Mouse (Mus musculus) MEL (cell line): Measurements from ENCODE around the gene Fam173a. TPM values are rescaled to one million over a fixed set of nuclear protein-coding genes. Genes with fewer than 3 reads are reported as not detected.

Experiments
- DNase-seq: peaks from one replicate; pipeline ENCODE4 v3.0.0; 2011; ENCODE audit warnings: low read depth, low spot score
- H3K27ac ChIP-seq: 2 replicates; pipeline ENCODE4 v1.5.1; 2012; ENCODE audit warnings: low read depth, mild to moderate bottlenecking, control low read depth, low read length, moderate library complexity; ENCODE audit not compliant: control insufficient read depth
- H3K27me3 ChIP-seq, 2 experiments: fragments of 150-350 bp in 1 of 2; sonication (generic) in 1 of 2; 2 replicates each; pipeline ENCODE4 v1.6.1; 2012; ENCODE audit warnings: low read length in 2 of 2, mild to moderate bottlenecking in 2 of 2, improper control_type of control experiment in 1 of 2, moderate library complexity in 1 of 2; ENCODE audit not compliant: insufficient read depth in 2 of 2, control insufficient read depth in 1 of 2
- H3K36me3 ChIP-seq, 2 experiments: 2 replicates each; pipeline ENCODE4 v1.6.1; 2012 to 2014; ENCODE audit warnings: low read length in 2 of 2, improper control_type of control experiment in 1 of 2, inconsistent platforms in 1 of 2, mild to moderate bottlenecking in 1 of 2; ENCODE audit not compliant: insufficient read depth in 2 of 2, control insufficient read depth in 1 of 2
- H3K4me1 ChIP-seq, 2 experiments: fragments of 150-350 bp in 1 of 2; sonication (generic) in 1 of 2; 2 replicates each; pipeline ENCODE4 v1.6.1; 2012; ENCODE audit warnings: low read length in 2 of 2, improper control_type of control experiment in 1 of 2, mild to moderate bottlenecking in 1 of 2; ENCODE audit not compliant: insufficient read depth in 2 of 2, control insufficient read depth in 1 of 2
- H3K4me3 ChIP-seq, 2 experiments: fragments of 150-350 bp in 1 of 2; sonication (generic) in 1 of 2; 2 replicates each; pipeline ENCODE4 v1.5.1; 2012; ENCODE audit warnings: low read depth in 2 of 2, low read length in 2 of 2, mild to moderate bottlenecking in 2 of 2, moderate library complexity in 2 of 2, control low read depth in 1 of 2, improper control_type of control experiment in 1 of 2; ENCODE audit not compliant: control insufficient read depth in 1 of 2, insufficient read depth in 1 of 2
- H3K79me2 ChIP-seq: 2 replicates; pipeline ENCODE4 v1.6.1; 2012; ENCODE audit warnings: mild to moderate bottlenecking, low read length, moderate library complexity; ENCODE audit not compliant: control insufficient read depth, poor library complexity, insufficient read depth
- H3K9ac ChIP-seq: 2 replicates; pipeline ENCODE4 v1.6.1; 2012; ENCODE audit warnings: low read depth, mild to moderate bottlenecking, control low read depth, low read length, moderate library complexity; ENCODE audit not compliant: control insufficient read depth, poor library complexity, severe bottlenecking
- H3K9me3 ChIP-seq: fragments of 150-350 bp; sonication (generic); replicated peaks from 2 replicates; pipeline ENCODE4 v1.6.1; 2012; ENCODE audit warnings: mild to moderate bottlenecking, low read length, improper control_type of control experiment, moderate library complexity; ENCODE audit not compliant: insufficient read depth
- BHLHE40 ChIP-seq: IDR thresholded peaks from 2 replicates; pipeline ENCODE4 v1.6.1; 2012; ENCODE audit warnings: low read depth, mild to moderate bottlenecking, inconsistent platforms, low read length, improper control_type of control experiment, borderline replicate concordance
- CHD1 ChIP-seq: IDR thresholded peaks from 2 replicates; pipeline ENCODE4 v1.6.1; 2012; ENCODE audit warnings: low read depth, mild to moderate bottlenecking, inconsistent platforms, low read length, improper control_type of control experiment
- CTCF ChIP-seq, 3 experiments: IDR thresholded peaks in 2 of 3; conservative IDR thresholded peaks in 1 of 3; 2 replicates each; pipeline ENCODE4 v1.5.1; 2011 to 2012; ENCODE audit warnings: low read length in 3 of 3, low read depth in 2 of 3, mild to moderate bottlenecking in 2 of 3, improper control_type of control experiment in 1 of 3, inconsistent platforms in 1 of 3, mixed read lengths in 1 of 3, moderate library complexity in 1 of 3; ENCODE audit not compliant: control insufficient read depth in 1 of 3, insufficient read depth in 1 of 3, poor library complexity in 1 of 3, severe bottlenecking in 1 of 3
- ELF1 ChIP-seq: IDR thresholded peaks from 2 replicates; pipeline ENCODE4 v1.6.1; 2014; ENCODE audit warnings: low read depth, mild to moderate bottlenecking, inconsistent platforms, low read length, improper control_type of control experiment, moderate library complexity
- EP300 ChIP-seq, 2 experiments: IDR thresholded peaks; 2 replicates each; pipeline ENCODE4 v1.6.1; 2011; ENCODE audit warnings: improper control_type of control experiment in 2 of 2, low read length in 2 of 2, low read depth in 1 of 2, mild to moderate bottlenecking in 1 of 2
- GATA1 ChIP-seq: IDR thresholded peaks from 2 replicates; pipeline ENCODE4 v1.6.1; 2011; ENCODE audit warnings: low read depth, low read length, improper control_type of control experiment
- HCFC1 ChIP-seq: IDR thresholded peaks from 2 replicates; pipeline ENCODE4 v1.6.1; 2012; ENCODE audit warnings: low read depth, mild to moderate bottlenecking, inconsistent platforms, low read length, improper control_type of control experiment, moderate library complexity
- JUND ChIP-seq: IDR thresholded peaks from 2 replicates; pipeline ENCODE4 v1.6.1; 2011; ENCODE audit warnings: low read depth, mild to moderate bottlenecking, improper control_type of control experiment, low read length
- MAX ChIP-seq: IDR thresholded peaks from 2 replicates; pipeline ENCODE4 v1.6.1; 2011; ENCODE audit warnings: low read length, improper control_type of control experiment
- MAZ ChIP-seq: IDR thresholded peaks from 2 replicates; pipeline ENCODE4 v1.6.1; 2012; ENCODE audit warnings: low read depth, mild to moderate bottlenecking, inconsistent platforms, low read length, improper control_type of control experiment
- MEF2A ChIP-seq: IDR thresholded peaks from 2 replicates; pipeline ENCODE4 v1.6.1; 2014; ENCODE audit warnings: low read depth, mild to moderate bottlenecking, inconsistent platforms, low read length, improper control_type of control experiment; ENCODE audit not compliant: poor library complexity, insufficient replicate concordance, severe bottlenecking; ENCODE audit errors: extremely low read depth
- MYB ChIP-seq: IDR thresholded peaks from 2 replicates; pipeline ENCODE4 v1.6.1; 2011; ENCODE audit warnings: mild to moderate bottlenecking, low read depth, low read length, improper control_type of control experiment
- MYC ChIP-seq: IDR thresholded peaks from 2 replicates; pipeline ENCODE4 v1.6.1; 2011; ENCODE audit warnings: low read depth, mild to moderate bottlenecking, low read length, improper control_type of control experiment, moderate library complexity
- NELFE ChIP-seq: IDR thresholded peaks from 2 replicates; pipeline ENCODE4 v1.6.1; 2011; ENCODE audit warnings: low read depth, low read length, improper control_type of control experiment
- NRF1 ChIP-seq: IDR thresholded peaks from 2 replicates; pipeline ENCODE4 v1.6.1; 2014; ENCODE audit warnings: low read depth, mild to moderate bottlenecking, inconsistent platforms, low read length, improper control_type of control experiment, moderate library complexity; ENCODE audit not compliant: poor library complexity, insufficient read depth, severe bottlenecking
- POLR2AphosphoS2 ChIP-seq: IDR thresholded peaks from 2 replicates; pipeline ENCODE4 v1.6.1; 2011; ENCODE audit warnings: low read length, improper control_type of control experiment
- RCOR1 ChIP-seq: IDR thresholded peaks from 2 replicates; pipeline ENCODE4 v1.6.1; 2012; ENCODE audit warnings: low read depth, mild to moderate bottlenecking, inconsistent platforms, low read length, improper control_type of control experiment
- SIN3A ChIP-seq: IDR thresholded peaks from 2 replicates; pipeline ENCODE4 v1.6.1; 2012; ENCODE audit warnings: low read length, improper control_type of control experiment, inconsistent platforms
- TBP ChIP-seq: IDR thresholded peaks from 2 replicates; pipeline ENCODE4 v1.8.0; 2011; ENCODE audit warnings: low read depth, low read length, improper control_type of control experiment
- TCF12 ChIP-seq: IDR thresholded peaks from 2 replicates; pipeline ENCODE4 v1.6.1; 2014; ENCODE audit warnings: low read depth, mild to moderate bottlenecking, inconsistent platforms, low read length, improper control_type of control experiment, moderate library complexity
- UBTF ChIP-seq: IDR thresholded peaks from 2 replicates; pipeline ENCODE4 v1.6.1; 2012; ENCODE audit warnings: low read depth, mild to moderate bottlenecking, inconsistent platforms, low read length, improper control_type of control experiment, moderate library complexity, borderline replicate concordance; ENCODE audit not compliant: insufficient read depth
- USF1 ChIP-seq: IDR thresholded peaks from 2 replicates; pipeline ENCODE4 v1.6.1; 2014; ENCODE audit warnings: low read depth, mild to moderate bottlenecking, inconsistent platforms, low read length, improper control_type of control experiment, moderate library complexity
- USF2 ChIP-seq, 2 experiments: IDR thresholded peaks; 2 replicates each; pipeline ENCODE4 v1.6.1; 2011 to 2012; ENCODE audit warnings: improper control_type of control experiment in 2 of 2, low read length in 2 of 2, borderline replicate concordance in 1 of 2, inconsistent platforms in 1 of 2, low read depth in 1 of 2, mild to moderate bottlenecking in 1 of 2; ENCODE audit not compliant: insufficient read depth in 1 of 2
- ZC3H11A ChIP-seq: IDR thresholded peaks from 2 replicates; pipeline ENCODE4 v1.6.1; 2012; ENCODE audit warnings: low read depth, mild to moderate bottlenecking, inconsistent platforms, low read length, improper control_type of control experiment
- ZKSCAN1 ChIP-seq: IDR thresholded peaks from 2 replicates; pipeline ENCODE4 v1.6.1; 2012; ENCODE audit warnings: low read depth, mild to moderate bottlenecking, inconsistent platforms, low read length, improper control_type of control experiment, moderate library complexity
- ZMIZ1 ChIP-seq: IDR thresholded peaks from 2 replicates; pipeline ENCODE4 v1.6.1; 2012; ENCODE audit warnings: low read depth, mild to moderate bottlenecking, inconsistent platforms, low read length, improper control_type of control experiment, moderate library complexity
- ZNF384 ChIP-seq: IDR thresholded peaks from 2 replicates; pipeline ENCODE4 v1.6.1; 2012; ENCODE audit warnings: low read depth, mild to moderate bottlenecking, inconsistent platforms, low read length, improper control_type of control experiment
- polyA plus RNA-seq, 2 experiments: library from polyadenylated mRNA; stranded (reverse) in 1 of 2; unstranded in 1 of 2; fragments of >175 nt in 1 of 2; fragments of >200 nt in 1 of 2; gene quantifications; 2 replicates each; pipeline versions ENCODE4 v1.2.1 to v1.2.4; 2012; ENCODE audit warnings: low replicate concordance in 2 of 2, low read depth in 1 of 2; ENCODE audit not compliant: insufficient read length in 2 of 2, insufficient read depth in 1 of 2, missing spikeins in 1 of 2
- total RNA-seq: library from RNA; depleted of rRNA; stranded (reverse); fragments of 300-350 nt; gene quantifications from 2 replicates; pipeline ENCODE4 v1.2.3, GENCODE M21; 2012

Fam173a gene
- total and polyA plus RNA-seq, 3 experiments = 36.6 to 39.0 TPM; not detected in 1

- TF ChIP-seq ZMIZ1 = no peak
- no peak for TF ChIP-seq NELFE
- no peak for TF ChIP-seq ELF1
- no peak for TF ChIP-seq ZC3H11A
- TF ChIP-seq POLR2AphosphoS2 = no peak
- TF ChIP-seq HCFC1 = no peak
- no peak for TF ChIP-seq EP300 (IDR thresholded peaks at IDR 0.05; ENCODE audit: low read depth in 1 of 2, low read length in 2 of 2)
- TF ChIP-seq MYB = no peak
- no peak for TF ChIP-seq ZNF384
- no peak for TF ChIP-seq TBP
- no peak for TF ChIP-seq CHD1
- no peak for TF ChIP-seq MAZ
- TF ChIP-seq NRF1 = no peak
- no peak for DNase-seq
- peaks cover 0 to 10% of the 10 kb centered on the region in 2 experiments; a peak in 2 of 4 replicates for H3K36me3 ChIP-seq
- H3K4me1 ChIP-seq = peaks cover 2 to 31% of the 10 kb centered on the region in 2 experiments; a peak in 3 of 4 replicates
- peaks cover 50% of the 10 kb centered on the region for H3K79me2 ChIP-seq
- H3K27me3 ChIP-seq = no peaks in the 10 kb centered on the region
- H3K4me3 ChIP-seq = peak overlapping the region; percentile 60 to 87
- H3K9ac ChIP-seq = peak overlapping the region; percentile 95
- peak overlapping the region; percentile 76 for H3K27ac ChIP-seq
- H3K9me3 ChIP-seq = no peaks in the 10 kb centered on the region
These were observed 41.4 kb upstream of the Fam173a start for GRCm38 (mm10) chr17:25833961-25834594.

- Histone ChIP-seq H3K36me3 (peaks cover 0 to 13% of the 10 kb centered on the region in 2 experiments; a peak in 2 of 4 replicates), H3K27me3 (no peaks in the 10 kb centered on the region)
- TF ChIP-seq TCF12 (0 out of 2 replicates have a peak, but pooled peaks have one; percentile 1), JUND (no peak), SIN3A (peak; percentile 43; the same call in 1 of the 2 replicates), BHLHE40 (peak; percentile 74; the same call in 1 of the 2 replicates), RCOR1 (no peak), NELFE (no peak), ZMIZ1 (peak; percentile 21; the same call in 1 of the 2 replicates), MEF2A (no peak), MAX (no peak; the same call in 1 of the 2 replicates), TBP (no peak), POLR2AphosphoS2 (peak; percentile 75; the same call in 1 of the 2 replicates), USF2 (IDR thresholded peaks at IDR 0.05; ENCODE audit: borderline replicate concordance in 1 of 2, insufficient read depth in 1 of 2, low read depth in 1 of 2, low read length in 2 of 2) (no peak), ZKSCAN1 (no peak), USF1 (peak; percentile 57), MYC (0 out of 2 replicates have a peak, but pooled peaks have one; percentile 62), CTCF (IDR thresholded peaks at IDR 0.05 in 2 of 3, conservative IDR thresholded peaks at IDR 0.05 in 1 of 3; ENCODE audit: control insufficient read depth in 1 of 3, insufficient read depth in 1 of 3, low read depth in 2 of 3, low read length in 3 of 3, poor library complexity in 1 of 3, severe bottlenecking in 1 of 3) (no peak), MYB (no peak), NRF1 (no peak), MAZ (0 out of 2 replicates have a peak, but pooled peaks have one; percentile 5), GATA1 (no peak), ELF1 (no peak), UBTF (no peak)
- TF ChIP-seq, all 39 proteins: peak for 8
- peak within 1 kb of the TSS; percentile 95 for H3K9ac ChIP-seq
- H3K4me1 ChIP-seq = peaks cover 2 to 34% of the 10 kb centered on the region in 2 experiments; a peak in 3 of 4 replicates
- peak within 1 kb of the TSS; percentile 82 for H3K27ac ChIP-seq
- H3K4me3 ChIP-seq = peak within 1 kb of the TSS; percentile 80 to 87
- no peak for DNase-seq
- peaks cover 52% of the 10 kb centered on the region for H3K79me2 ChIP-seq
- H3K9me3 ChIP-seq = no peaks in the 10 kb centered on the region
These were observed 40.6 kb upstream of the Fam173a start, which contains the start of gene Stub1 for GRCm38 (mm10) chr17:25833291-25833663. Gene Stub1, minus strand, starts transcription at chr17:25833404.
